Mouse (Mus musculus) embryonic facial prominence, embryonic 14.5 days (tissue): ENCODE measurements at regions not wholly inside any gene's neighbourhood (a gene's known extent, or its start where the extent isn't known, plus 50 kb on each side); places are given as distances from the start of the nearest gene placed in this dataset.

Experiments
- ATAC-seq: fragments of 200-750 bp; cut with Nextera tagmentation; 2 replicates; pipeline ENCODE4 v1.8.0; 2017; ENCODE audit warnings: low read depth, moderate number of reproducible peaks, moderate TSS enrichment
- DNase-seq: peaks from one replicate; pipeline ENCODE4 v3.0.0-alpha.2; 2015; ENCODE audit warnings: low spot score
- H3K27ac ChIP-seq: fragments of 300-500 bp; sonication (generic); replicated peaks from 2 replicates; pipeline ENCODE4 v1.5.1; 2014; ENCODE audit warnings: low read depth, mild to moderate bottlenecking, low read length, moderate library complexity
- H3K27me3 ChIP-seq: fragments of 300-500 bp; sonication (generic); replicated peaks from 2 replicates; pipeline ENCODE4 v1.6.1; 2014; ENCODE audit warnings: low read length; ENCODE audit not compliant: control insufficient read depth, insufficient read depth
- H3K36me3 ChIP-seq: fragments of 300-500 bp; sonication (generic); 2 replicates; pipeline ENCODE4 v1.6.1; 2014; ENCODE audit warnings: low read length, mixed read lengths; ENCODE audit not compliant: control insufficient read depth, insufficient read depth
- H3K4me1 ChIP-seq: fragments of 300-500 bp; sonication (generic); 2 replicates; pipeline ENCODE4 v1.6.1; 2014; ENCODE audit warnings: antibody characterized with exemption, low read length; ENCODE audit not compliant: control insufficient read depth, insufficient read depth
- H3K4me2 ChIP-seq: fragments of 300-500 bp; sonication (generic); 2 replicates; pipeline ENCODE4 v1.6.1; 2014; ENCODE audit warnings: low read depth, mild to moderate bottlenecking, low read length, moderate library complexity, mixed read lengths
- H3K4me3 ChIP-seq: fragments of 300-500 bp; sonication (generic); 2 replicates; pipeline ENCODE4 v1.5.1; 2014; ENCODE audit warnings: low read depth, mild to moderate bottlenecking, low read length
- H3K9ac ChIP-seq: fragments of 300-500 bp; sonication (generic); 2 replicates; pipeline ENCODE4 v1.6.1; 2014; ENCODE audit warnings: low read depth, mild to moderate bottlenecking, low read length, moderate library complexity, mixed read lengths
- H3K9me3 ChIP-seq: fragments of 300-500 bp; sonication (generic); 2 replicates; pipeline ENCODE4 v1.6.1; 2016; ENCODE audit warnings: low read length; ENCODE audit not compliant: control insufficient read depth
- WGBS: fragments of 180-500 bp; shearing (Covaris S2); extraction: QIAGEN DNeasy Blood & Tissue Kit; methylation state at CpG from one replicate; pipeline ENCODE4 v1.1.7; 2014; 5-methylcytosine and 5-hydroxymethylcytosine counted together

GRCm38 (mm10) chr6:95769808-95770207, 51.2 kb upstream of the Suclg2 start:
- no peak overlapping the region for H3K4me3 ChIP-seq
- H3K4me2 ChIP-seq, result no peak overlapping the region
- DNase-seq, result no peak
- H3K27me3 ChIP-seq, result no peaks in the 10 kb centered on the region
- no peaks in the 10 kb centered on the region for H3K9me3 ChIP-seq
- no peak overlapping the region for H3K9ac ChIP-seq
- H3K27ac ChIP-seq, result no peak overlapping the region
- no peaks in the 10 kb centered on the region for H3K36me3 ChIP-seq
- WGBS, result 82% methylated on average over 3 of the region's 3 CpGs
- no peak for ATAC-seq
- no peaks in the 10 kb centered on the region for H3K4me1 ChIP-seq

- no peaks in the 10 kb centered on the region for H3K36me3 ChIP-seq
- no peak overlapping the region for H3K9ac ChIP-seq
These were observed 83.1 kb upstream of the Suclg2 start for GRCm38 (mm10) chr6:95801651-95802050.

GRCm38 (mm10) chr6:95841502-95841901, 122.9 kb upstream of the Suclg2 start:
- Histone ChIP-seq H3K4me1 (no peaks in the 10 kb centered on the region), H3K27me3 (no peaks in the 10 kb centered on the region), H3K4me2 (no peak overlapping the region), H3K4me3 (no peak overlapping the region), H3K9me3 (peaks cover 16% of the 10 kb centered on the region), H3K36me3 (no peaks in the 10 kb centered on the region), H3K27ac (no peak overlapping the region), H3K9ac (no peak overlapping the region)
- DNase-seq (peak; percentile 82), ATAC-seq (0 out of 2 replicates have a peak, but pooled peaks have one; percentile 50)
- WGBS, result 51% methylated on average over 3 of the region's 3 CpGs

More at GRCm38 (mm10) chr6:95801651-95802050, 83.1 kb upstream of the Suclg2 start:
- Histone ChIP-seq H3K27me3 (no peaks in the 10 kb centered on the region), H3K4me3 (no peak overlapping the region), H3K4me1 (no peaks in the 10 kb centered on the region), H3K27ac (no peak overlapping the region), H3K9me3 (no peaks in the 10 kb centered on the region), H3K4me2 (no peak overlapping the region)
- DNase-seq, result peak; percentile 20
- ATAC-seq, result no peak
- 43% methylated on average over 6 of the region's 6 CpGs for WGBS

GRCm38 (mm10) chr6:95846536-95846935, 127.9 kb upstream of the Suclg2 start:
- DNase-seq (peak; percentile 60), ATAC-seq (no peak)
- Histone ChIP-seq H3K9me3 (peaks cover 16% of the 10 kb centered on the region), H3K36me3 (no peaks in the 10 kb centered on the region), H3K9ac (no peak overlapping the region), H3K27ac (no peak overlapping the region), H3K27me3 (no peaks in the 10 kb centered on the region), H3K4me3 (no peak overlapping the region), H3K4me2 (no peak overlapping the region), H3K4me1 (no peaks in the 10 kb centered on the region)
- WGBS, result 18% methylated on average over 1 of the region's 1 CpGs

GRCm38 (mm10) chr6:95875463-95875862, 156.9 kb upstream of the Suclg2 start:
- ATAC-seq, result no peak

GRCm38 (mm10) chr6:95876320-95876719, 157.7 kb upstream of the Suclg2 start:
- H3K36me3 ChIP-seq, result no peaks in the 10 kb centered on the region
- no peak for DNase-seq
- H3K27ac ChIP-seq, result no peak overlapping the region
- ATAC-seq, result no peak
- H3K9ac ChIP-seq, result no peak overlapping the region
- H3K4me1 ChIP-seq, result no peaks in the 10 kb centered on the region
- 28% methylated on average over 2 of the region's 2 CpGs for WGBS
- H3K4me2 ChIP-seq, result no peak overlapping the region
- H3K4me3 ChIP-seq, result no peak overlapping the region
- no peaks in the 10 kb centered on the region for H3K9me3 ChIP-seq
- no peaks in the 10 kb centered on the region for H3K27me3 ChIP-seq

More at GRCm38 (mm10) chr6:95875463-95875862, 156.9 kb upstream of the Suclg2 start:
- Histone ChIP-seq H3K36me3 (no peaks in the 10 kb centered on the region), H3K4me2 (no peak overlapping the region), H3K9me3 (no peaks in the 10 kb centered on the region), H3K4me3 (no peak overlapping the region), H3K4me1 (no peaks in the 10 kb centered on the region), H3K9ac (no peak overlapping the region), H3K27ac (no peak overlapping the region), H3K27me3 (no peaks in the 10 kb centered on the region)
- no peak for DNase-seq
- 74% methylated on average over 6 of the region's 6 CpGs for WGBS

GRCm38 (mm10) chr6:95886645-95887044, 168.0 kb upstream of the Suclg2 start:
- Histone ChIP-seq H3K4me1 (no peaks in the 10 kb centered on the region), H3K9ac (no peak overlapping the region), H3K4me3 (no peak overlapping the region), H3K36me3 (no peaks in the 10 kb centered on the region), H3K27me3 (no peaks in the 10 kb centered on the region), H3K4me2 (no peak overlapping the region), H3K27ac (no peak overlapping the region), H3K9me3 (no peaks in the 10 kb centered on the region)
- ATAC-seq (no peak), DNase-seq (no peak)
- 83% methylated on average over 4 of the region's 4 CpGs for WGBS

- Histone ChIP-seq H3K27ac (no peak overlapping the region), H3K4me1 (no peaks in the 10 kb centered on the region), H3K9me3 (no peaks in the 10 kb centered on the region), H3K4me3 (no peak overlapping the region), H3K27me3 (no peaks in the 10 kb centered on the region), H3K36me3 (no peaks in the 10 kb centered on the region), H3K9ac (no peak overlapping the region), H3K4me2 (no peak overlapping the region)
- 83% methylated on average over 2 of the region's 2 CpGs for WGBS
- DNase-seq, result no peak
- no peak for ATAC-seq
These were observed 184.0 kb upstream of the Suclg2 start for GRCm38 (mm10) chr6:95902551-95902950.

GRCm38 (mm10) chr6:95904085-95904633, 185.6 kb upstream of the Suclg2 start:
- 30% methylated on average over 10 of the region's 10 CpGs for WGBS
- Histone ChIP-seq H3K9me3 (no peaks in the 10 kb centered on the region), H3K9ac (no peak overlapping the region), H3K4me1 (no peaks in the 10 kb centered on the region), H3K27ac (no peak overlapping the region), H3K4me2 (no peak overlapping the region), H3K36me3 (no peaks in the 10 kb centered on the region), H3K27me3 (no peaks in the 10 kb centered on the region), H3K4me3 (no peak overlapping the region)
- ATAC-seq, result no peak
- no peak for DNase-seq
